Mouse (Mus musculus) limb, embryonic 11.5 days (tissue): ENCODE measurements at regions not wholly inside any gene's neighbourhood (a gene's known extent, or its start where the extent isn't known, plus 50 kb on each side); places are given as distances from the start of the nearest gene placed in this dataset.

ENCODE experiments used
- ATAC-seq: fragments of 200-750 bp; cut with Nextera tagmentation; 2 replicates; pipeline ENCODE4 v1.8.0; 2017; ENCODE audit warnings: low read depth; ENCODE audit not compliant: insufficient number of reproducible peaks, low FRiP score, low TSS enrichment
- DNase-seq: peaks from one replicate; pipeline ENCODE4 v3.0.0-alpha.2; 2015; ENCODE audit warnings: low spot score
- H3K27ac ChIP-seq: fragments of 300-500 bp; sonication (generic); replicated peaks from 2 replicates; pipeline ENCODE4 v1.5.1; 2014; ENCODE audit warnings: low read depth, mild to moderate bottlenecking, low read length
- H3K27me3 ChIP-seq: fragments of 300-500 bp; sonication (generic); 2 replicates; pipeline ENCODE4 v1.6.1; 2014; ENCODE audit warnings: mild to moderate bottlenecking, low read length, mixed read lengths; ENCODE audit not compliant: control insufficient read depth, insufficient read depth
- H3K36me3 ChIP-seq: fragments of 300-500 bp; sonication (generic); 2 replicates; pipeline ENCODE4 v1.6.1; 2014; ENCODE audit warnings: mild to moderate bottlenecking, low read length, moderate library complexity, mixed read lengths; ENCODE audit not compliant: control insufficient read depth, insufficient read depth
- H3K4me1 ChIP-seq: fragments of 300-500 bp; sonication (generic); 2 replicates; pipeline ENCODE4 v1.6.1; 2014; ENCODE audit warnings: low read length, mixed read lengths; ENCODE audit not compliant: control insufficient read depth, insufficient read depth
- H3K4me2 ChIP-seq: fragments of 300-500 bp; sonication (generic); 2 replicates; pipeline ENCODE4 v1.6.1; 2014; ENCODE audit warnings: low read depth, mild to moderate bottlenecking, moderate library complexity; ENCODE audit not compliant: severe bottlenecking
- H3K4me3 ChIP-seq: fragments of 300-500 bp; sonication (generic); 2 replicates; pipeline ENCODE4 v1.5.1; 2014; ENCODE audit warnings: low read depth, low read length
- H3K9ac ChIP-seq: fragments of 300-500 bp; sonication (generic); 2 replicates; pipeline ENCODE4 v1.6.1; 2014; ENCODE audit warnings: mild to moderate bottlenecking, low read length
- H3K9me3 ChIP-seq: fragments of 300-500 bp; sonication (generic); 2 replicates; pipeline ENCODE4 v1.6.1; 2016; ENCODE audit warnings: low read length; ENCODE audit not compliant: control insufficient read depth
- whole genome bisulfite sequencing: fragments of 180-500 bp; shearing (Covaris S2); extraction: QIAGEN DNeasy Blood & Tissue Kit; methylation state at CpG from one replicate; pipeline ENCODE4 v1.1.7; 2014; 5-methylcytosine and 5-hydroxymethylcytosine counted together

GRCm38 (mm10) chr14:46612584-46612983 lies 147.8 kb upstream of the Cdkn3 start:
- no peak for ATAC-seq

GRCm38 (mm10) chr14:46610926-46611325 lies 149.4 kb upstream of the Cdkn3 start:
- Histone ChIP-seq H3K4me2 (no peak overlapping the region), H3K9ac (no peak overlapping the region), H3K27me3 (no peaks in the 10 kb centered on the region), H3K36me3 (no peaks in the 10 kb centered on the region), H3K4me3 (no peak overlapping the region), H3K4me1 (peaks cover 12% of the 10 kb centered on the region), H3K9me3 (no peaks in the 10 kb centered on the region), H3K27ac (no peak overlapping the region)
- 47% methylated on average over 5 of the region's 5 CpGs for WGBS
- DNase-seq (peak; percentile 19), ATAC-seq (no peak)

More at GRCm38 (mm10) chr14:46612584-46612983, 147.8 kb upstream of the Cdkn3 start:
- Histone ChIP-seq H3K36me3 (no peaks in the 10 kb centered on the region), H3K9me3 (no peaks in the 10 kb centered on the region), H3K4me3 (no peak overlapping the region), H3K27ac (no peak overlapping the region), H3K4me1 (0 out of 2 replicates have a peak, but pooled peaks cover 4% of the 10 kb centered on the region), H3K27me3 (no peaks in the 10 kb centered on the region), H3K9ac (no peak overlapping the region), H3K4me2 (no peak overlapping the region)
- peak; percentile 16 for DNase-seq
- WGBS, result 69% methylated on average over 9 of the region's 9 CpGs

GRCm38 (mm10) chr14:46610226-46610855 lies 150.0 kb upstream of the Cdkn3 start:
- no peaks in the 10 kb centered on the region for H3K27me3 ChIP-seq
- H3K9ac ChIP-seq, result no peak overlapping the region
- WGBS, result 71% methylated on average over 9 of the region's 9 CpGs
- no peak overlapping the region for H3K4me2 ChIP-seq
- H3K4me1 ChIP-seq, result peaks cover 17% of the 10 kb centered on the region
- no peak overlapping the region for H3K4me3 ChIP-seq
- H3K9me3 ChIP-seq, result no peaks in the 10 kb centered on the region
- ATAC-seq (no peak), DNase-seq (peak; percentile 27)
- no peak overlapping the region for H3K27ac ChIP-seq
- no peaks in the 10 kb centered on the region for H3K36me3 ChIP-seq

GRCm38 (mm10) chr14:46606694-46607093 lies 153.6 kb upstream of the Cdkn3 start:
- WGBS, result 47% methylated on average over 3 of the region's 3 CpGs
- H3K27ac ChIP-seq, result no peak overlapping the region

GRCm38 (mm10) chr14:46606037-46606436 lies 154.3 kb upstream of the Cdkn3 start:
- H3K9me3 ChIP-seq, result no peaks in the 10 kb centered on the region
- peaks cover 34% of the 10 kb centered on the region for H3K4me1 ChIP-seq
- no peaks in the 10 kb centered on the region for H3K27me3 ChIP-seq
- no peak overlapping the region for H3K4me3 ChIP-seq
- no peak for ATAC-seq
- peak; percentile 50 for DNase-seq
- H3K27ac ChIP-seq, result no peak overlapping the region
- no peaks in the 10 kb centered on the region for H3K36me3 ChIP-seq
- no peak overlapping the region for H3K4me2 ChIP-seq
- 5% methylated on average over 9 of the region's 9 CpGs for WGBS
- no peak overlapping the region for H3K9ac ChIP-seq

More at GRCm38 (mm10) chr14:46606694-46607093, 153.6 kb upstream of the Cdkn3 start:
- Histone ChIP-seq H3K4me2 (no peak overlapping the region), H3K9ac (no peak overlapping the region), H3K27me3 (no peaks in the 10 kb centered on the region), H3K36me3 (no peaks in the 10 kb centered on the region), H3K9me3 (no peaks in the 10 kb centered on the region), H3K4me3 (no peak overlapping the region), H3K4me1 (peaks cover 34% of the 10 kb centered on the region)
- DNase-seq, result peak; percentile 24
- no peak for ATAC-seq

GRCm38 (mm10) chr14:46604886-46605531 lies 155.3 kb upstream of the Cdkn3 start:
- ATAC-seq (peak; percentile 88), DNase-seq (peak; percentile 88)
- 4% methylated on average over 16 of the region's 16 CpGs for WGBS
- H3K4me1 ChIP-seq, result peaks cover 30% of the 10 kb centered on the region
- H3K4me3 ChIP-seq, result no peak overlapping the region
- no peaks in the 10 kb centered on the region for H3K27me3 ChIP-seq
- H3K9me3 ChIP-seq, result no peaks in the 10 kb centered on the region
- no peaks in the 10 kb centered on the region for H3K36me3 ChIP-seq
- H3K4me2 ChIP-seq, result peak overlapping the region; percentile 41
- H3K9ac ChIP-seq, result no peak overlapping the region
- peak overlapping the region; percentile 85 for H3K27ac ChIP-seq

GRCm38 (mm10) chr14:46604156-46604885 lies 156.0 kb upstream of the Cdkn3 start:
- Histone ChIP-seq H3K27ac (peak overlapping the region; percentile 85), H3K4me2 (peak overlapping the region; percentile 41), H3K4me3 (no peak overlapping the region), H3K9me3 (no peaks in the 10 kb centered on the region), H3K4me1 (peaks cover 30% of the 10 kb centered on the region), H3K27me3 (no peaks in the 10 kb centered on the region), H3K9ac (no peak overlapping the region), H3K36me3 (no peaks in the 10 kb centered on the region)
- no peak for ATAC-seq
- peak; percentile 46 for DNase-seq
- 19% methylated on average over 14 of the region's 14 CpGs for WGBS

GRCm38 (mm10) chr14:46596696-46597359 lies 163.5 kb upstream of the Cdkn3 start:
- Histone ChIP-seq H3K36me3 (no peaks in the 10 kb centered on the region), H3K9ac (no peak overlapping the region), H3K27me3 (no peaks in the 10 kb centered on the region), H3K4me1 (peaks cover 5% of the 10 kb centered on the region), H3K27ac (no peak overlapping the region), H3K4me2 (no peak overlapping the region), H3K9me3 (no peaks in the 10 kb centered on the region), H3K4me3 (no peak overlapping the region)
- DNase-seq (peak; percentile 5), ATAC-seq (no peak)
- WGBS, result 90% methylated on average over 7 of the region's 7 CpGs
